Mouse (Mus musculus) ES-E14 (cell line): Measurements from ENCODE around the gene Crmp1. TPM values are rescaled to one million over a fixed set of nuclear protein-coding genes. Genes with fewer than 3 reads are reported as not detected.

ENCODE experiments used
- DNase-seq: peaks from one replicate; pipeline ENCODE4 v3.0.0-alpha.2; 2013; ENCODE audit warnings: low read depth, low spot score
- H3K27ac ChIP-seq: 2 replicates; pipeline ENCODE4 v1.5.1; 2012; ENCODE audit warnings: low read depth, mild to moderate bottlenecking, low read length, moderate library complexity, mixed read lengths; ENCODE audit not compliant: poor library complexity, insufficient read depth, severe bottlenecking
- H3K36me3 ChIP-seq: 2 replicates; pipeline ENCODE4 v1.6.1; 2012; ENCODE audit warnings: mild to moderate bottlenecking, low read length, moderate library complexity, mixed read lengths; ENCODE audit not compliant: control insufficient read depth, poor library complexity, insufficient read depth, severe bottlenecking
- H3K4me1 ChIP-seq, 2 experiments: fragments of 150-350 bp in 1 of 2; sonication (generic) in 1 of 2; 2 replicates each; pipeline ENCODE4 v1.6.1; 2012; ENCODE audit warnings: low read length in 2 of 2, mild to moderate bottlenecking in 1 of 2, mixed read lengths in 1 of 2; ENCODE audit not compliant: control insufficient read depth in 2 of 2, insufficient read depth in 2 of 2, poor library complexity in 1 of 2
- H3K4me3 ChIP-seq, 2 experiments: fragments of 150-350 bp in 1 of 2; sonication (generic) in 1 of 2; 2 replicates each; pipeline ENCODE4 v1.5.1; 2012; ENCODE audit warnings: low read length in 2 of 2, low read depth in 1 of 2, mild to moderate bottlenecking in 1 of 2, mixed read lengths in 1 of 2; ENCODE audit not compliant: insufficient read depth in 1 of 2, poor library complexity in 1 of 2, severe bottlenecking in 1 of 2
- H3K9ac ChIP-seq: 2 replicates; pipeline ENCODE4 v1.6.1; 2012; ENCODE audit warnings: low read depth, mild to moderate bottlenecking, low read length, mixed read lengths; ENCODE audit not compliant: poor library complexity, insufficient read depth, severe bottlenecking
- H3K9me3 ChIP-seq: fragments of 150-350 bp; sonication (generic); 2 replicates; pipeline ENCODE4 v1.6.1; 2012; ENCODE audit warnings: low read depth, mild to moderate bottlenecking, low read length; ENCODE audit not compliant: control insufficient read depth, insufficient read depth
- CHD2 ChIP-seq: IDR thresholded peaks from 2 replicates; pipeline ENCODE4 v1.6.1; 2014; ENCODE audit warnings: mild to moderate bottlenecking, low read depth, low read length, inconsistent platforms
- HCFC1 ChIP-seq: IDR thresholded peaks from 2 replicates; pipeline ENCODE4 v1.6.1; 2012; ENCODE audit warnings: low read length, inconsistent platforms, borderline replicate concordance; ENCODE audit not compliant: insufficient read depth
- MAFK ChIP-seq: IDR thresholded peaks from 2 replicates; pipeline ENCODE4 v1.6.1; 2014; ENCODE audit warnings: mild to moderate bottlenecking, low read depth, low read length, inconsistent platforms; ENCODE audit not compliant: insufficient read depth
- ZC3H11A ChIP-seq: IDR thresholded peaks from 2 replicates; pipeline ENCODE4 v1.6.1; 2012; ENCODE audit warnings: low read depth, mild to moderate bottlenecking, inconsistent platforms, low read length, borderline replicate concordance
- ZNF384 ChIP-seq: IDR thresholded peaks from 2 replicates; pipeline ENCODE4 v1.6.1; 2012; ENCODE audit warnings: low read depth, low read length, inconsistent platforms
- in situ Hi-C, 2 experiments: fragments of 600-800 bp; cut with MboI; formaldehyde crosslinking; loops; one replicate each; pipeline ENCODE4 v1.15.1; 2025; ENCODE audit warnings: low sequenced_read_pairs in 2 of 2, inconsistent platforms in 1 of 2; ENCODE audit not compliant: unreplicated experiment in 2 of 2
- total RNA-seq: library from RNA; depleted of rRNA; stranded (reverse); fragments of 300-350 nt; gene quantifications from 2 replicates; pipeline ENCODE4 v1.2.3, GENCODE M21; 2012

Gene Crmp1
- total RNA-seq, 1 experiment: 24.5 TPM

GRCm38 (mm10) chr5:37213709-37214103 is 28.0 kb upstream of the Crmp1 start:
- H3K27ac ChIP-seq: no peak overlapping the region
- H3K9ac ChIP-seq: no peak overlapping the region
- in situ Hi-C loops: no loop called here
- DNase-seq: no peak
- H3K36me3 ChIP-seq: no peaks in the 10 kb centered on the region
- H3K9me3 ChIP-seq: no peaks in the 10 kb centered on the region
- no peak for TF ChIP-seq CHD2
- TF ChIP-seq ZC3H11A: no peak
- TF ChIP-seq HCFC1: no peak
- TF ChIP-seq MAFK: no peak
- no peak for TF ChIP-seq ZNF384
- no peaks in the 10 kb centered on the region for H3K4me1 ChIP-seq
- no peak overlapping the region for H3K4me3 ChIP-seq

- Histone ChIP-seq H3K4me1 (0 out of 4 replicates have a peak, but pooled peaks cover 0 to 2% of the 10 kb centered on the region in 2 experiments), H3K9me3 (no peaks in the 10 kb centered on the region), H3K27ac (no peak overlapping the region), H3K4me3 (no peak overlapping the region), H3K36me3 (no peaks in the 10 kb centered on the region), H3K9ac (no peak overlapping the region)
- DNase-seq: no peak
- in situ Hi-C loops: no loop called here
- TF ChIP-seq HCFC1 (no peak), ZC3H11A (no peak), CHD2 (no peak), ZNF384 (no peak), MAFK (no peak)
Observed at GRCm38 (mm10) chr5:37214614-37215013, 27.1 kb upstream of the Crmp1 start.

- no peak for TF ChIP-seq ZNF384
- no peak for TF ChIP-seq CHD2
- no peak for TF ChIP-seq ZC3H11A
- no peak for TF ChIP-seq MAFK
- no peak for TF ChIP-seq HCFC1
- H3K36me3 ChIP-seq: no peaks in the 10 kb centered on the region
- in situ Hi-C loops: no loop called here
Observed at GRCm38 (mm10) chr5:37215276-37215675, 26.5 kb upstream of the Crmp1 start.

GRCm38 (mm10) chr5:37219615-37220014 is 22.1 kb upstream of the Crmp1 start:
- DNase-seq: no peak
- in situ Hi-C loops: no loop called here
- Histone ChIP-seq H3K9ac (no peak overlapping the region), H3K36me3 (no peaks in the 10 kb centered on the region), H3K27ac (no peak overlapping the region), H3K9me3 (no peaks in the 10 kb centered on the region), H3K4me3 (no peak overlapping the region), H3K4me1 (0 out of 4 replicates have a peak, but pooled peaks cover 0 to 2% of the 10 kb centered on the region in 2 experiments)
- TF ChIP-seq MAFK (no peak), ZC3H11A (no peak), HCFC1 (no peak), ZNF384 (no peak), CHD2 (no peak)

More at GRCm38 (mm10) chr5:37215276-37215675, 26.5 kb upstream of the Crmp1 start:
- H3K27ac ChIP-seq: no peak overlapping the region
- DNase-seq: no peak
- no peaks in the 10 kb centered on the region for H3K9me3 ChIP-seq
- H3K4me3 ChIP-seq: no peak overlapping the region
- no peak overlapping the region for H3K9ac ChIP-seq
- H3K4me1 ChIP-seq: 0 out of 4 replicates have a peak, but pooled peaks cover 0 to 2% of the 10 kb centered on the region in 2 experiments
